Mouse (Mus musculus): Measurements from ENCODE around the gene Angptl8. TPM values are rescaled to one million over a fixed set of nuclear protein-coding genes. Genes with fewer than 3 reads are reported as not detected.
"Not testable (repeated sequence)": the region's sequence is repeated elsewhere in the genome, so short reads cannot be mapped to it uniquely, and the experiment has no call there.

The Angptl8 gene
- total RNA-seq, 1 experiment, result not detected

GRCm38 (mm10) chr9:21860349-21860748 lies 25.0 kb downstream of the Angptl8 start:
- H3K36me3 ChIP-seq (ENCODE audit: control insufficient read depth, insufficient read depth, low read length, poor library complexity, severe bottlenecking); in situ Hi-C loops (cut with MboI; ENCODE audit: low sequenced_read_pairs in 2 of 2, unreplicated experiment in 2 of 2); DNase-seq (ENCODE audit: low read depth, low spot score); H3K9me3 ChIP-seq (ENCODE audit: control insufficient read depth, insufficient read depth, low read depth, low read length): not testable (repeated sequence)
- TF ChIP-seq ZNF384 (IDR thresholded peaks at IDR 0.05; ENCODE audit: low read depth, low read length), result peak; percentile 83
- Histone ChIP-seq H3K9ac (ENCODE audit: insufficient read depth, low read depth, low read length, poor library complexity, severe bottlenecking) (peak overlapping the region; percentile 35; the same call in 1 of the 2 replicates), H3K27ac (ENCODE audit: insufficient read depth, low read depth, low read length, poor library complexity, severe bottlenecking) (peak overlapping the region; percentile 91), H3K4me1 (ENCODE audit: control insufficient read depth in 2 of 2, insufficient read depth in 2 of 2, low read length in 2 of 2, poor library complexity in 1 of 2) (peaks cover 0 to 16% of the 10 kb centered on the region in 2 experiments; a peak in 2 of 4 replicates), H3K4me3 (ENCODE audit: insufficient read depth in 1 of 2, low read depth in 1 of 2, low read length in 2 of 2, poor library complexity in 1 of 2, severe bottlenecking in 1 of 2) (peak overlapping the region in 1 of 2 experiments; percentile 38; a peak in 3 of 4 replicates)

- in situ Hi-C loops (cut with MboI; ENCODE audit: low sequenced_read_pairs in 2 of 2, unreplicated experiment in 2 of 2), result no loop called here
- Histone ChIP-seq H3K9me3 (ENCODE audit: control insufficient read depth, insufficient read depth, low read depth, low read length) (no peaks in the 10 kb centered on the region), H3K4me1 (ENCODE audit: control insufficient read depth in 2 of 2, insufficient read depth in 2 of 2, low read length in 2 of 2, poor library complexity in 1 of 2) (peaks cover 0 to 27% of the 10 kb centered on the region in 2 experiments; a peak in 2 of 4 replicates), H3K4me3 (ENCODE audit: insufficient read depth in 1 of 2, low read depth in 1 of 2, low read length in 2 of 2, poor library complexity in 1 of 2, severe bottlenecking in 1 of 2) (no peak overlapping the region), H3K9ac (ENCODE audit: insufficient read depth, low read depth, low read length, poor library complexity, severe bottlenecking) (no peak overlapping the region), H3K27ac (ENCODE audit: insufficient read depth, low read depth, low read length, poor library complexity, severe bottlenecking) (peak overlapping the region; percentile 53; the same call in 1 of the 2 replicates), H3K36me3 (ENCODE audit: control insufficient read depth, insufficient read depth, low read length, poor library complexity, severe bottlenecking) (no peaks in the 10 kb centered on the region)
- DNase-seq (ENCODE audit: low read depth, low spot score), result no peak
- TF ChIP-seq CHD2 (IDR thresholded peaks at IDR 0.05; ENCODE audit: low read depth, low read length) (no peak), ZNF384 (IDR thresholded peaks at IDR 0.05; ENCODE audit: low read depth, low read length) (no peak), ZC3H11A (IDR thresholded peaks at IDR 0.05; ENCODE audit: borderline replicate concordance, low read depth, low read length) (no peak), HCFC1 (IDR thresholded peaks at IDR 0.05; ENCODE audit: borderline replicate concordance, insufficient read depth, low read length) (no peak), MAFK (IDR thresholded peaks at IDR 0.05; ENCODE audit: insufficient read depth, low read depth, low read length) (no peak)
Observed at GRCm38 (mm10) chr9:21862181-21862580, 26.9 kb downstream of the Angptl8 start.

GRCm38 (mm10) chr9:21865673-21866398 lies 30.5 kb downstream of the Angptl8 start:
- no peak for TF ChIP-seq HCFC1 (IDR thresholded peaks at IDR 0.05; ENCODE audit: borderline replicate concordance, insufficient read depth, low read length)
- TF ChIP-seq MAFK (IDR thresholded peaks at IDR 0.05; ENCODE audit: insufficient read depth, low read depth, low read length), result no peak
- no peak for TF ChIP-seq CHD2 (IDR thresholded peaks at IDR 0.05; ENCODE audit: low read depth, low read length)
- no peak for TF ChIP-seq ZNF384 (IDR thresholded peaks at IDR 0.05; ENCODE audit: low read depth, low read length)
- TF ChIP-seq ZC3H11A (IDR thresholded peaks at IDR 0.05; ENCODE audit: borderline replicate concordance, low read depth, low read length), result no peak
- in situ Hi-C loops (cut with MboI; ENCODE audit: low sequenced_read_pairs in 2 of 2, unreplicated experiment in 2 of 2), result no loop called here
- H3K27ac ChIP-seq (ENCODE audit: insufficient read depth, low read depth, low read length, poor library complexity, severe bottlenecking), result 0 out of 2 replicates have a peak overlapping the region, but pooled peaks have one; percentile 35
- DNase-seq (ENCODE audit: low read depth, low spot score), result no peak
- no peak overlapping the region for H3K4me3 ChIP-seq (ENCODE audit: insufficient read depth in 1 of 2, low read depth in 1 of 2, low read length in 2 of 2, poor library complexity in 1 of 2, severe bottlenecking in 1 of 2)
- H3K36me3 ChIP-seq (ENCODE audit: control insufficient read depth, insufficient read depth, low read length, poor library complexity, severe bottlenecking), result no peaks in the 10 kb centered on the region
- H3K9me3 ChIP-seq (ENCODE audit: control insufficient read depth, insufficient read depth, low read depth, low read length), result no peaks in the 10 kb centered on the region
- peaks cover 0 to 23% of the 10 kb centered on the region in 2 experiments; a peak in 2 of 4 replicates for H3K4me1 ChIP-seq (ENCODE audit: control insufficient read depth in 2 of 2, insufficient read depth in 2 of 2, low read length in 2 of 2, poor library complexity in 1 of 2)
- H3K9ac ChIP-seq (ENCODE audit: insufficient read depth, low read depth, low read length, poor library complexity, severe bottlenecking), result peak overlapping the region; percentile 23; the same call in 1 of the 2 replicates

GRCm38 (mm10) chr9:21866641-21867040 lies 31.3 kb downstream of the Angptl8 start:
- Histone ChIP-seq H3K36me3 (ENCODE audit: control insufficient read depth, insufficient read depth, low read length, poor library complexity, severe bottlenecking) (no peaks in the 10 kb centered on the region), H3K4me3 (ENCODE audit: insufficient read depth in 1 of 2, low read depth in 1 of 2, low read length in 2 of 2, poor library complexity in 1 of 2, severe bottlenecking in 1 of 2) (no peak overlapping the region), H3K9ac (ENCODE audit: insufficient read depth, low read depth, low read length, poor library complexity, severe bottlenecking) (peak overlapping the region; percentile 23; the same call in 1 of the 2 replicates), H3K9me3 (ENCODE audit: control insufficient read depth, insufficient read depth, low read depth, low read length) (no peaks in the 10 kb centered on the region), H3K27ac (ENCODE audit: insufficient read depth, low read depth, low read length, poor library complexity, severe bottlenecking) (0 out of 2 replicates have a peak overlapping the region, but pooled peaks have one; percentile 35), H3K4me1 (ENCODE audit: control insufficient read depth in 2 of 2, insufficient read depth in 2 of 2, low read length in 2 of 2, poor library complexity in 1 of 2) (peaks cover 0 to 24% of the 10 kb centered on the region in 2 experiments; a peak in 2 of 4 replicates)
- no peak for DNase-seq (ENCODE audit: low read depth, low spot score)
- in situ Hi-C loops (cut with MboI; ENCODE audit: low sequenced_read_pairs in 2 of 2, unreplicated experiment in 2 of 2), result no loop called here
- TF ChIP-seq HCFC1 (IDR thresholded peaks at IDR 0.05; ENCODE audit: borderline replicate concordance, insufficient read depth, low read length), result no peak
- no peak for TF ChIP-seq ZNF384 (IDR thresholded peaks at IDR 0.05; ENCODE audit: low read depth, low read length)
- no peak for TF ChIP-seq ZC3H11A (IDR thresholded peaks at IDR 0.05; ENCODE audit: borderline replicate concordance, low read depth, low read length)
- no peak for TF ChIP-seq MAFK (IDR thresholded peaks at IDR 0.05; ENCODE audit: insufficient read depth, low read depth, low read length)
- no peak for TF ChIP-seq CHD2 (IDR thresholded peaks at IDR 0.05; ENCODE audit: low read depth, low read length)

Data from ES-E14 (cell line).